Mouse (Mus musculus) embryo, embryonic 10 days (tissue): Measurements from ENCODE around the gene Cxcl13.

Experiments
- DNase-seq: peaks from one replicate; pipeline ENCODE4 v3.0.0-alpha.2; 2015; ENCODE audit warnings: low spot score

The Cxcl13 gene

GRCm38 (mm10) chr5:95956651-95957050 lies at the start of gene Cxcl13:
Gene Cxcl13, plus strand, starts transcription at chr5:95956951.
- DNase-seq: no peak

- DNase-seq: no peak
These were observed 45.7 kb upstream of the Cxcl13 start for GRCm38 (mm10) chr5:95911006-95911405.

DNA sequence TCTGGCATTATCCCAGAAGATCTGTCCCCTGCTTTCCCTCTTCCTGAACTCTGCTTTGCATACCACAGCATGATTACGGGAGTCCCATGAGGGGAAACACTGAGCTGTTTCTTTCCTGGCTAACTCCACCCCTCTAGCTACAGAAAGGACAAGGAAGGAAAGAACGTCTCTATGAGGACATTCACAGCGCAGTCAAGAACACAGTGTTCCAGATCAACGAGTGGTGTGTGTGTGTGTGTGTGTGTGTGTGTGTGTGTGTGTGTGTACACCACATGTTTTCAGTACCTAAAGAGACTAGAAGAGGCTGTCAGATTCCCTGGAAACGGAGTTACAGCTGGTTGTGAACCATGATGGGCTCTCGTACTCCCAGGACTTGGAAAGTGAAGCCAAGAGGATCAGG lies 38.3 kb upstream of the Cxcl13 start:
- DNase-seq: no peak

DNA sequence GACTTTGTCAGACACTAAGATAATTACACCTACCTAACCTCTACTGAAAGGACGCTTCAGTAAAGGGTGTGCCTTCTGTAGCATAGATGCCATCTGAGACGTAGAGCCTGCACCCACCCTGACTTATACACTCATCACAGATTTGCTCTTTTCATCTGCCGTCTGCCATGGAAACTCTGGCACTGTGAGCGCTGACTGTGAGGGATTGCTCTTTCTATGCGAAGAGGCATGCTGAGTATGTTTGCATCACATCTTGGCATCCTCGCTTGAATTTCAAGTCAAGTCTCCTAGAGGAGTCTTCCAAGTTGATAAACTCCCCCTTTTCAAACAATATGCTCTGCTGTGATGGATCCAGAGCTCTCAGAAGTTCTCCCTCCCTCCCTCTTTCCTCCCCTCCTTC lies 32.7 kb upstream of the Cxcl13 start:
- DNase-seq: no peak

GRCm38 (mm10) chr5:95925204-95925930 lies 31.4 kb upstream of the Cxcl13 start:
- DNase-seq: no peak

DNA sequence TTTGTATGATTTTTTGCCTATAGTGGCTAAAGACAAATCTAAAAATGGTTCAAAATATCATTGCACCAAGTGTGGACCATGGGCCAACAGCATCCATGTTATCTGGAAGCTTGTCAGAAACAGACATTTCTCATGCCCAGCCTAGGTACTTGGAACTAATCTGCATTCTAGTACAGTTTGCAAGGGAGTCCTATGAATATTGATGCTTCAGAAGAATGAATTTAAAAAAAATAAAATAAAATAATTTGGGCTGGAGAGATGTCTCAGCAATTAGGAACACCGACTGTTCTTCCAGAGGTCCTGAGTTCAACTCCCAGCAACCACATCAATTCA lies 30.9 kb upstream of the Cxcl13 start:
- DNase-seq: no peak

GRCm38 (mm10) chr5:95935035-95935434 lies 21.7 kb upstream of the Cxcl13 start:
- no peak for DNase-seq

DNA sequence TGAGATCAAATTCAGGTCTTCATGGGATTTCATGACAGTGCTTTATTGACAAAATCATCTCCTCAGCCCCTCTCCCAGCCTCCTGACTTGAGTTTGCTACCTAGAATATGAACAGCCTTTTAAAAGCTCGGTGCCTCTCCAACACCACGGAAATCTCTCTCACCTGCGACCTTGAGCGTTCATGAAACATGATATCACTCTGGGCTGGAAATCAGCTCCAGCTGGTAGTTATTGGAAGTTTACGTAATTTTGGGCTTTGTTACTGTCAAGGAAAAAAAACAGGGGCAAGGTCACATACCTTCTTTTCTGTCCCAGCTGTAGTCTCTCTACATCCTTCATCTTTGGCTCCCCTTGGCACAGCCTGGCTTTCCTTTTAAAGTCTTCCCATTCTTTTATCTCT lies 20.7 kb upstream of the Cxcl13 start:
- no peak for DNase-seq

DNA sequence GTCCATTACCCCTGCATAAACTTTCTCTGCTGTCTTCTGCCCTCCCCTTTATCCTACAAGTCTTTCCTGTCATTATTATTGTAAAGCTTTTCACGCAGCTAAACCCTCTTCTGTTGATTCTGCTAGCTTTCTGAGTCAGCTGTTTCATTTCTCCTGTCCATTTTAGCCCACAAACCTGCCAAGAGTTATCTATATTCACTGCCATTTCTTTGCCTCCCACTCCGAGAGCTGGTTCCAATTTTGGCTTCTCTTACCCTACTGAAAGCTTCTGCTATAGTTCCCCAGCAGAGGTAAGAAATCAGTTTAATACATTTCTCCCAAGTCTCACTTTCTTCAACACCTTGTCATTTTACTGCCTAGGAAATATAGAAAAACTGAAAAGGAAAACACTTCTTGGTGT lies 19.6 kb upstream of the Cxcl13 start:
- no peak for DNase-seq

DNA sequence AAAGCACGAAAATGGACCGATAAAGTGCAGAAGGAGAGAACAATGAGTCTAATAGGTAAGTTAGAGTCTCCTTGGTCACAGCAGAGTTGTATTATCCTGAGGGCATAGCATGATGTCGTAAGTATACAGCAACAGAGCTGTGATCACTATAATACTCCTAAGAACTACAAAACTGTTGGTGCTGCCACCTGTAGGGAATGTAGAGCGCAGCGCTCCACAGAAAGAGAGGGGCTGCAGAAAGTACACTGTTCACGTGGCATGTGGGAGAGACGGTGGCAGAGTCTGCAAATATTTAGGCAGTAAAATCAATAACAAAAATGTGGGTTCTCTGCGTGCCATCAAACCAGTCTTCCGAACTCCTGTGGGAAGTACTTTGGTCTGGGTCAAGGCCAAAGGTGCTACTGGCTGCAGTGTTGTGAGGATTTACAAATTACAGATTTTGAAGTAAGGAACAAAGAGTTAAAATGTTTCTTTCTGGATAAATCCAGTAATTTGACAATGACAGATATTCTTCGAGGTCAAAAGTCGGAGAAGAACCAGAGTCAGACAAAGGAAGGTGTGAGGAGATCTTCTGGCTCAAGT lies 18.6 kb upstream of the Cxcl13 start:
- DNase-seq: no peak

DNA sequence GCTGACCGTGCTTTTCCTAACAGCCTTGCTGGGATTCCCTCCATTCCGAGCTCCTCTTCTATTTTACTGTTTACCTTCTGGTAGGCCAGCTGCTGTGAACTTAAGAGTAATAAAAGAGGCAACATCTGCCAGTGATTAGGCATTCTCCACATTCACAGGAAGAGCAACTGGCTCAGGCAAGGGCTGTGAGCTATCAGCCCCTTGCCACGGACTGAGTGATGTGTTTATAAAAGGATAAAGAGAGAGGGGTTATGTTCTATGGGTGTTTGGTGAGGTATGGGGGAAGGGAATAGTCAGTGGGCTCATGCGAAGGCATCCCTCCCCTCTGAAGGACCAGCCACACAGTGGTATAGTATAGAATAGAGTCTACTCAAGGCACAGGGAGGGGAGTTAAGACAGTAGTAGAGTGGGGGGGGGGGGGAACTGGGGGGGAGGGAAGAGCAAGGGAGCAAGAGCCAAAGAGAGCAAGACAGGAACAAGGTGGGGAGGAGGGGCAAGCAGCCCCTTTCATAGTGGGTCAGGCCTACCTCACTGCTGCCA lies 16.0 kb upstream of the Cxcl13 start:
- DNase-seq: peak; percentile 74

DNA sequence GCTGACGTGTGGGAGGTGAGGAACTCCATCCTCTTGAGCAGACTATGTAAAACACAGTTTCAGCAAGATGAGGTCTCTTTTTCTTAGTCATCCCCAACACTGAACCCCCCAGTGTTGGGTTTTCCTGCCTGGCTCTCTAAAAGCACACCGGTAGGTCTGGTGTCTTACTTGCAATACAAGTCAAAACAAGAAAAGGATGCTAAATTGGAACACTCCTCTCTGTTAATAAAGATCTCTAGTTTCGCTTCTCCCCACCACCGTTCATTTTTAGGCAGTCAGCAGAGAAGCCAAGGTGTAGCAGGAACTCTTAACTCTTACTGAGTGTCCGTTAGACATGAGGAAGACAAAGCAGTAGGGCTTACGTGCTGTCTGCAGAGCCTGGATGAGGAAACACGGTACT lies 15.2 kb upstream of the Cxcl13 start:
- no peak for DNase-seq

GRCm38 (mm10) chr5:95945120-95945519 lies 11.6 kb upstream of the Cxcl13 start:
- DNase-seq: peak; percentile 31

DNA sequence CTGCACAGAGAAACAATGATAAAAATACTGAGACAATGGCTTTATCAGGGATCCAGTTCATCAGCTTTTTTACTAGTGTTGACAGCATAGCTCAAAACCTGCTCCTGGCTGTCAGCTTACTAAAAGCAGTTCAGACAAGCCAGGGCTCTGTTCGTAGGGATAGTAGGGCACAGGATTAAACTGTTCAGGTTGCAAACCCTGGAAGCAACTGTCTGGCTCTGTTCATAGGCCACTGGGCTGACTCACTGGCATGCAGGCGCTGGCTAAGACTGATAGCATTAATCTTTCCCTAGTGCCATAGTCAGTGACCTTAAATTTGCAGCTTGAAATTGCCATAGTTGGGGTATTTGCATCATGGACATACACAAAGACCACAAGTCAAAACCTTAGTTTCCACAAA lies 10.4 kb upstream of the Cxcl13 start:
- no peak for DNase-seq

GRCm38 (mm10) chr5:95948641-95949040 lies 8.1 kb upstream of the Cxcl13 start:
- DNase-seq: no peak

GRCm38 (mm10) chr5:95949946-95950701 lies 6.6 kb upstream of the Cxcl13 start:
- DNase-seq: peak; percentile 76

- DNase-seq: no peak
These were observed 8.2 kb downstream of the Cxcl13 start for GRCm38 (mm10) chr5:95964940-95965339.

DNA sequence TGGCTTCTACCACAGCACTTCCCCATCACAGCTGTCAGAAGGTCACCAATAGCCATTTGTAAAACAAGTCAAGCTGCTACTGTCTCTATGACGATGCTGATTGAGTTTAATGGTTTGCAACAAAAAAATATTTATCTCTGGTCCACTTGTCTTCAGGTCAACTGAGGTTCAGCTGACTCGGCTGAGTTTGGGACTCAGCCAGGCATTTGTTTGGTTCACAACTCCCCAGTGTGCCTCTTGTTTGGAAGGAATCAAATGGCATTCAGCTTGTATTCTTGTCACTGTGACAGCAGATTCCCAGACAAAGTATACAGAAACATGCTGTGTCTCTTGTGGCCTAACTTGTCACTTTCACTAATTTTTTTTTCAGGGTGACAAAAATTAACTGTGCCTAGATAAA lies 9.9 kb downstream of the Cxcl13 start:
- DNase-seq: no peak

- DNase-seq: peak; percentile 72
These were observed 14.1 kb downstream of the Cxcl13 start for GRCm38 (mm10) chr5:95970845-95971244.

GRCm38 (mm10) chr5:95972208-95972607 lies 15.5 kb downstream of the Cxcl13 start:
- no peak for DNase-seq

DNA sequence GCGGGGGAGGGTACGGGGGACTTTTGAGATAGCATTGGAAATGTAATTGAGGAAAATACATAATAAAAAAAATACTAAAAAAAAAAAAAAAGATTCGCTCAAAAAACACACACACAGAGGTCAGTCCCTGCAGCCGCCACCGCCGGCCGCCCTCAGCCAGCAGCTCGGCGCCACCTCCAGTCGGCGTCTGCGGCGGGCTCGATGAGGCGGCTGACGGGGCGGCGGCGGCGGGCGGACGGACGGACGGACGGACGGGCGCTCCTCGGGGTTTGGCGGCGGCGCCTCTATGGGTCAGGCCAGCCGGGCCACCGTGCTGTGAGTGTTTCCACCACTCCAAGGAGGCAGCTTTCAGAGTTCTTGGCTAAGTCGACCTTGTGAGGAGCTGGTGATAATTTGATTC lies 17.1 kb downstream of the Cxcl13 start:
- DNase-seq: peak; percentile 6

GRCm38 (mm10) chr5:95976299-95976698 lies 19.5 kb downstream of the Cxcl13 start:
- no peak for DNase-seq
